Mouse (Mus musculus): ENCODE measurements around the gene Aebp2.
A peak's percentile ranks its signal among the peaks of the same experiment; 100 is the strongest.

Aebp2 gene

DNA sequence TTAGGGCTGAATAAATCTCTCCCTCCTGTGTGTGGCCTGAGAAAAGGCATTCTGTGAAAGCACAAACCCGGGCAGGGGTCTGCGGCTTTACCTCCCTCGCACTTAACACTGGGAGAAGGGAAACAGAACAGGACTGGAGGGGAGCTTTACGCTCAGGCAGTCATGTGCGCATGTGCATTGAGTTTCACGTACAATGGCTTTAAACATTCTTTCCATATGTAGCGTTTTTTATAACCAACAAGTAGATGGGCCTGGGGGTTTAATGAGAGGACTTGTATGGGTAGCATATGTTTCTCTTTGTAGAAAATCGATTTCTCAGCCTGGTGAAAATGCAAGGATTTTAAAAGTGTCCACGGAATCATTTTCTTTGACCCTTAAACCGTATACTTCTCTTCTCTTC is 82.7 kb downstream of the Aebp2 start:
- no peak for DNase-seq

DNA sequence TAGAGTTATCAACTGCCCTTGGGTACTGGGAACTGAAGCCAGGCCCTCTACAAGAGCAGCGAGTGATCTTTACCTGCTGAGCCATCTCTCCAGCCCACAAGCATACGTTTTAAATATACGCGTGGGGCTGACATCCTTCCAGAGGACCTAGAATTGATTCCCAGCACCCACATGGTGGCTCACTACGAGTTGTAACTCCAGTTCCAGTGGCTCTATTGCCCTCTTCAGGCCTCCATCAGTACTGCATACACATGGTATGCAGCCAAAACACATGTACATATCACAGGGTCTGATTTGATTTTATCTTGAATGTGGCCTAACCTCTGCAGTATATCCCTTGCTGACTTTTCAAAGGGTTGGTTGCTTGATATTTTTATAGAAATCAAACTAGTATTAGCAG is 83.6 kb downstream of the Aebp2 start:
- no peak for DNase-seq

DNA sequence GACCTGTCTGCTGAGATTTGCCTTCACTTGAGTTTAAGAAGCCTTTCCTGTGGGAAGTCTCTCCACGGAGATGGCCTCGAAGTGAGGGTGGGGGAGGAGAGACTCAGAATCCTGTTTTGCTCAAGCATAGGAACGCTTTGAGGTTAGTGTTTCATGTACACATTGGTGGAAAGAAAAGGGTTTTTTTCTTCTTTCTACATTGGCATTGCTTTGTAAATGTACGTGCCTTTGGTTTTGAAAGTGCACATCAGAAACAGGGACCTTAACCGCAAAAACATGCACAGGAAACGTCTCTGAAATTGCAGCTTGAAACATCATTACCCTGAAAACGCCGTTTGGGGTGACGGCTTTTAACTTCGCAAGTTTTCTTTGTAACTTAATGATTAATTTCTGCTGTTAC is 85.6 kb downstream of the Aebp2 start:
- DNase-seq: no peak

DNA sequence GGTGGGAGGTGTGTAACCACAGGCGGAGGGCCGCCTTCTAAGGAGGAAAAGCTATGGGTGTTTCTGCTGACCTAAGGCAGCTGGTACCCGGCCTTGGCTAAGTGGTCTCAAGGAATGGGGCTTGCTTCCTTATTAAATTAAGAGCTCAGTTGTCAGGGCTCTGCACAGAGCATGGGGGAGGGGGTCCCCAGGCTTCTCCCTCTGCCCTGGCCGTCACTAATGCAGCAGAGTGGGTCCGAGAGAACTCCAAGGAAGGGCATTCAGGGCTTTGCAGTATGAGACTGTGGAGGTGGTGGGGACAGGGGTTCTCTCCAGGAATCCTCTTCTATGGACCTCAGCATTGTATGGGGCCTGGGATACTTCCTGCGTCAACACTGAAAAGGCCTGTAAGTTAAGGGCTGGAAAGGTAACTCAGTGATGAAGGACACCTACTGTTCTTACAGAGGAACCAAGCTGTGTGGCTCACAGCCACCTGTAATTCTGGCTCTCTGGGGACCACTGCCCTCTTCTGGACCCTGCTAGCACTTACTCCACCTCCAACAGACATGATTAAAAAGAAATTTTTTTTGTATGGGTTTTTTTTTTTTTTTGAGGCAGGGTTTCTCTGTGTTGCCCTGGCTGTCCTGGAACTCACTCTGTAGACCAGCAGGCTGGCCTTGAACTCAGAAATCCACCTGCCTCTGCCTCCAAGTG is 87.1 kb downstream of the Aebp2 start:
- peak in 1 of 2 experiments; percentile 8 for DNase-seq

DNA sequence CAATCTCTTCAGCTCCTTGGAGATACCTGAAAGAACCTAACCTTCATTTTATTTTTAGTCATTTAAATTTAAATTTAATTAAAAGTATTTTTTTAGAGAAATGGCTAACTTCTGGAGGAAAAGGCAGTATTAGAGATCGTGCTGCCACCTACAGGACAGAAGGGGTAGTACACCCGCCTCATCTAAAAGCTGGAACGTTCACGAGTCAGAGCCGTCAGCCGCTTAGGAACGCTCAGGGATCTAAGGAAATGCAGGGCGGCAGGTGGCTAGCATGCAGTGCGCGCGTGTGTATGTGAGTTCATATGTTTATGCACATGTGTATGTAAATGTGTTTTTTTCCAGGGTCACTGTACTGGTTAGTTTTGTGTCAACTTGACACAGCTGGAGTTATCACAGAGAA is 90.3 kb downstream of the Aebp2 start:
- peak; percentile 62 to 85 for DNase-seq

DNA sequence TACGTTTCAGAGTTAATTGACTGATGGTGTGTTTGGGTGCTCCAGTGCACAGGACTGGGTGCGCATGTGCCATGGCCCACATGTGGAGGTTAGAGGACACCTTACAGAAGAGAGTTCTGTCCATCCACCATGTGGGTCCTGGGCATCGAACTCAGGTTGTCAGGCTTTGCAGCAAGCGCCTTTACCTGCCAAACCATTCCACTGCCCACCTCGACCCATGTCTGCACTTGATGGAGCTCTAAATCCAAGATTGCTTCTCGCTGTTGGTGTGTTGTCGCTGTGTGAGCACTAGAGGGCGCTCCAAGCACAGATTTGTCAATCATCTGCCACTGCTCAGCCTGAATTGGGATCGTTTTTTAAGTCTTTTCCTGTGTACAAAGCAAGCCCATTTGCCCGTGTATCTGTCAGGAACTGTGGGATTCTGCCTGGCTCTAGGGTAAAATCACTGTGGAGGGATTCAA is 92.5 kb downstream of the Aebp2 start:
- DNase-seq: peak; percentile 62 to 86

DNA sequence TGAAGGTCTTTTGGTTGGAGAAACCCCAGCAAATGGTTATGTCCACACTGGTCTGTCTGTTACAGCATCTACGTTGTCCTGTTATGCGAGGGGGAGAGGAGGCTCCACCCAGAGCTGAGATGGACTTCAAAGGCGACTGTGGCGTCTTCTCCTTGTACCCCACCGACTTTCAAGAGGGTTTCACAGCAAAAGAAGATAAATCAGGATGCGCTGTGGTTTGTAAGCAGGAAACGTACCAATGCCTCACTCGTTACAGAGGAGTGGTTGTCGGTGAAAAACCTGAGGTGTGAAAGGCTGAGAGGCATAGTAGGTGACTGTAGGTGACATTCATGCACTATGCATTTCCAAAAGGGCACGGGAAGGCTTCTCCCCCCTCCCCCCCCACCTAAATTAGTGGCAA is 99.6 kb downstream of the Aebp2 start:
- DNase-seq: no peak
